Mouse (Mus musculus) kidney, adult 18-20 months (tissue): Measurements from ENCODE around the gene Gm13278.
"Not testable (repeated sequence)": the region's sequence is repeated elsewhere in the genome, so short reads cannot be mapped to it uniquely, and the experiment has no call there.

Source experiments
- DNase-seq: peaks from one replicate; pipeline ENCODE4 v3.0.0; 2021

Gene Gm13278

DNA sequence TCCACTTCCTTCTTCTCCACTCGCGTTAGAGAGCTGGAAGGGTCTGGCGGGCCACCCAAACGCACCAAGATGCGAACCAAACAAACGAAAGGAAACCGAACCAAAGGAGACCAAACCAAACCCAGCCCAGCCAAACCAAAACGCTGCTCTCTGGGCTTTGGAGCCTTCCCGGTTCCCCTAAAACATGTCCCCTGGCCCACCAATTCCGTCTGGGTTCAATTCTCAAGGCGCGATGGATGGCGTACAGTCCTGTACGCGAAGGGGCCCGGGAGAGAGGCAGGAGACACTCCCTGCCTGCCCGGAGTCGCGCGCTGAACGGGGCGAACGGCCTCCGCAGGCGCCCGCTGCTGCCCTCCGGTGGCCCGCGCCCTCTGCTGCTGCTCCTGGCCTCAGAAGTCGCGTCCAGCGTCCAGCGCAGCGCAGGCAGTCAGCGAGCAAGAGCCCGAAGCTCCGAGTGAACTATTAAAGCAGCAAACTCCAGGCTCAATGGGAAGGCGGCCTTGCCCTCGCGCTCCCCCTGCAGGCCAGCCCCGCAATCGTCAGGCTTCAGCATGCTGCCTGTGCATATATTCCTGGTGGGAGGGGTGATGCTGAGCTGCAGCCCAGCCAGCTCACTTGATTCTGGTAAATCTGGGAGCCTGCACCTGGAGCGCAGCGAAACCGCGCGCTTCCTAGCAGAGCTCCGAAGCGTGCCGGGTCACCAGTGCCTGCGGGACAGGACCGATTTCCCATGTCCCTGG is 2.8 kb downstream of the Gm13278 start, which contains the start of gene Gm13275:
Gm13275 (plus strand) TSS at position 552 of the 740 bp plus-strand sequence.
- DNase-seq, result peak; percentile 74

DNA sequence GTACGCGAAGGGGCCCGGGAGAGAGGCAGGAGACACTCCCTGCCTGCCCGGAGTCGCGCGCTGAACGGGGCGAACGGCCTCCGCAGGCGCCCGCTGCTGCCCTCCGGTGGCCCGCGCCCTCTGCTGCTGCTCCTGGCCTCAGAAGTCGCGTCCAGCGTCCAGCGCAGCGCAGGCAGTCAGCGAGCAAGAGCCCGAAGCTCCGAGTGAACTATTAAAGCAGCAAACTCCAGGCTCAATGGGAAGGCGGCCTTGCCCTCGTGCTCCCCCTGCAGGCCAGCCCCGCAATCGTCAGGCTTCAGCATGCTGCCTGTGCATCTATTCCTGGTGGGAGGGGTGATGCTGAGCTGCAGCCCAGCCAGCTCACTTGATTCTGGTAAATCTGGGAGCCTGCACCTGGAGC is 5.7 kb downstream of the Gm13278 start, which contains the start of gene Gm13279:
Gm13279 (plus strand) TSS at position 301 of the 400 bp plus-strand sequence.
- not testable (repeated sequence) for DNase-seq

DNA sequence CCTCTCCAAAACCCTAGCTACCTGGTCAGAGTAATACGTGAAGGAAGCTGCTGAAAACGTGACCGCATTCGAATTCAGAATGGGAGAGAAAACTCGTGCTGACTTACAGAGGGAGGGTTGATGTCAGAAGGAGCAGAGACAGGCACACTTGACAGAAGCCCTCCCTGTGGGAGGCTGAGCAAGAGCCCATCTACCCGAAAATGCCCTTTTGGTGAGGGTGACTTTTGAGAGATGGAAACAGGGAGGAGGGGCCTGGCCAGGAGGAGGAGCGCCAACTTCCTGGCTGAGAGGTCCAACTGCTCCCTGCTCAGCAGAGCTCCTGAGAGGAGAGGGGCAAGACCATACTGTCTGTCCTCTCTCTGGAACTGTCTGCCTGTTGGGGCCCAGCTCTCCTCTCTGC is 8.0 kb downstream of the Gm13278 start, which contains the start of gene Gm13285:
Gm13285 (plus strand) TSS at position 301 of the 400 bp plus-strand sequence.
- DNase-seq, result not testable (repeated sequence)

DNA sequence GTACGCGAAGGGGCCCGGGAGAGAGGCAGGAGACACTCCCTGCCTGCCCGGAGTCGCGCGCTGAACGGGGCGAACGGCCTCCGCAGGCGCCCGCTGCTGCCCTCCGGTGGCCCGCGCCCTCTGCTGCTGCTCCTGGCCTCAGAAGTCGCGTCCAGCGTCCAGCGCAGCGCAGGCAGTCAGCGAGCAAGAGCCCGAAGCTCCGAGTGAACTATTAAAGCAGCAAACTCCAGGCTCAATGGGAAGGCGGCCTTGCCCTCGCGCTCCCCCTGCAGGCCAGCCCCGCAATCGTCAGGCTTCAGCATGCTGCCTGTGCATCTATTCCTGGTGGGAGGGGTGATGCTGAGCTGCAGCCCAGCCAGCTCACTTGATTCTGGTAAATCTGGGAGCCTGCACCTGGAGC is 11.6 kb downstream of the Gm13278 start, which contains the start of gene Gm13287:
Gm13287 (plus strand) TSS at position 301 of the 400 bp plus-strand sequence.
- DNase-seq, result not testable (repeated sequence)

DNA sequence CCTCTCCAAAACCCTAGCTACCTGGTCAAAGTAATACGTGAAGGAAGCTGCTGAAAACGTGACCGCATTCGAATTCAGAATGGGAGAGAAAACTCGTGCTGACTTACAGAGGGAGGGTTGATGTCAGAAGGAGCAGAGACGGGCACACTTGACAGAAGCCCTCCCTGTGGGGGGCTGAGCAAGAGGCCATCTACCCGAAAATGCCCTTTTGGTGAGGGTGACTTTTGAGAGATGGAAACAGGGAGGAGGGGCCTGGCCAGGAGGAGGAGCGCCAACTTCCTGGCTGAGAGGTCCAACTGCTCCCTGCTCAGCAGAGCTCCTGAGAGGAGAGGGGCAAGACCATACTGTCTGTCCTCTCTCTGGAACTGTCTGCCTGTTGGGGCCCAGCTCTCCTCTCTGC is 13.9 kb downstream of the Gm13278 start, which contains the start of gene Gm13288:
Gm13288 (plus strand) TSS at position 301 of the 400 bp plus-strand sequence.
- not testable (repeated sequence) for DNase-seq

DNA sequence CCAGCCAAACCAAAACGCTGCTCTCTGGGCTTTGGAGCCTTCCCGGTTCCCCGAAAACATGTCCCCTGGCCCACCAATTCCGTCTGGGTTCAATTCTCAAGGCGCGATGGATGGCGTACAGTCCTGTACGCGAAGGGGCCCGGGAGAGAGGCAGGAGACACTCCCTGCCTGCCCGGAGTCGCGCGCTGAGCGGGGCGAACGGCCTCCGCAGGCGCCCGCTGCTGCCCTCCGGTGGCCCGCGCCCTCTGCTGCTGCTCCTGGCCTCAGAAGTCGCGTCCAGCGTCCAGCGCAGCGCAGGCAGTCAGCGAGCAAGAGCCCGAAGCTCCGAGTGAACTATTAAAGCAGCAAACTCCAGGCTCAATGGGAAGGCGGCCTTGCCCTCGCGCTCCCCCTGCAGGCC is 14.4 kb downstream of the Gm13278 start:
- peak; percentile 24 for DNase-seq

DNA sequence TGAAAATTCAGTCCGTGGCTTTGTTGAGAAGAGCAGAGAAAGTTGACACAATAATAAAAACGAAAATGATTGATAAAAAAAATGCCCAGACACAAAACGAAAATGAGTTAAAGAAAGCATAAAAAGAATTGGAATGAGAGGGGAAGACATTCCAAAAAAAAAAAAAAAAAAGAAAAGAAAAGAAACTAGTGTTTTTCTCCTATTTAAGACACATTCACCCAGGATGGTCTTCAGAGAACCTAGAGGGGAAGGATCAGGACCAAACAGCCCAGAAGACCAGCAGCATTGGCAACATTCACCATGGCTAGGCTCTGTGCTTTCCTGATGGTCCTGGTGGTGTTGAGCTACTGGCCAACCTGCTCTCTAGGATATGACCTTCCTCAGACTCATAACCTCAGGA is 24.6 kb downstream of the Gm13278 start, which contains the start of gene Ifna7:
Ifna7 (plus strand) TSS at position 301 of the 400 bp plus-strand sequence.
- no peak for DNase-seq

DNA sequence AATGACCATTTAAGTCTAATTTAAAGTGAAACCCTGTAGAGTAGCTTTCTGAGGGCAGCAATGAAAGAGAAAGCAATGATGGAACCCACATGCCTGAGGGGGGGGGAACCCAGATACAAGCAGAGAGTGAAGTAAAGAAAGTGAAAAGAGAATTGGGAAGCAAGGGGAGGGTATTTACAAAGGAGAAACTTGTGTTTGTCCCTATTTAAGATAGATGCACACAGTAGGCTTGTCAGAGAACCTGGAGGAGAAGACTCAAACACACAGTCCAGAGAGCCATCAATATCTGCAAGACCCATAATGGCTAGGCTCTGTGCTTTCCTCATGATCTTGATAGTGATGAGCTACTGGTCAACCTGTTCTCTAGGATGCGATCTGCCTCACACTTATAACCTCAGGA is 28.3 kb downstream of the Gm13278 start, which contains the start of gene Ifna11:
Ifna11 (plus strand) TSS at position 301 of the 400 bp plus-strand sequence.
- no peak for DNase-seq

DNA sequence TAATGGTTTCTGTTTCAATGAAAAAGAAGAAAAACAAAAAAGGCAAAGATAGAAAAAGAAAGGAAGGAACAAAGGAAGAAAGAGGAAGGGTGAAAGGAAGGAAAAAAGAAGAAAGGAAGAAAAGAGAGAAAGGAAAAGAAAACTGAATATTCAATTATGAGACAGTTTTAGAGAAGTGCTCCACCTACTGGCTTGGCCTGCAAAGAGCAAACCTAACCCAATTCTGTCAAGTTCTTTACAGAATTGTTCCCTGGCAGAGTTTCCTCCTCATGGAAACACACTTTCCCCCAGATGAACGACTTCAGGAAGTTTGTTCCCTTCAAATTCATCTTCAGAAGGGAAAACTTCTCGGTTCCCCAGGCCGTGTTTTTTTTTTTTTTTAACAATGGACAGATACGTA is 31.6 kb downstream of the Gm13278 start:
- DNase-seq, result peak; percentile 10

DNA sequence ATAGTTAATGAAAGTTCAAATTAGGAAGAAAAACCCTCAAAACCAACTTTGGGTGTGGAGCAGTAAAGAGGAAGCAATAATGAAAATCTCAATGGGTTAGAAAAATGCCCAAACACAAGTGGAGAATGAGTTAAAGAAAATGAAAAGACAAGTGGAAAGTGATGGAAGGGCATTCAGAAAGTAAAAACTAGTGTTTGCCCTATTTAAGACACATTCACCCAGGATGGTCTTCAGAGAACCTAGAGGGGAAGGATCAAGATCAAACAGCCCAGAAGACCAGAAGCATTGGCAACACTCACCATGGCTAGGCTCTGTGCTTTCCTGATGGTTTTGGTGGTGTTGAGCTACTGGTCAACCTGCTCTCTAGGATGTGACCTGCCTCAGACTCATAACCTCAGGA is 35.8 kb downstream of the Gm13278 start, which contains the start of gene Ifna6:
Ifna6 (plus strand) TSS at position 301 of the 400 bp plus-strand sequence.
- not testable (repeated sequence) for DNase-seq

DNA sequence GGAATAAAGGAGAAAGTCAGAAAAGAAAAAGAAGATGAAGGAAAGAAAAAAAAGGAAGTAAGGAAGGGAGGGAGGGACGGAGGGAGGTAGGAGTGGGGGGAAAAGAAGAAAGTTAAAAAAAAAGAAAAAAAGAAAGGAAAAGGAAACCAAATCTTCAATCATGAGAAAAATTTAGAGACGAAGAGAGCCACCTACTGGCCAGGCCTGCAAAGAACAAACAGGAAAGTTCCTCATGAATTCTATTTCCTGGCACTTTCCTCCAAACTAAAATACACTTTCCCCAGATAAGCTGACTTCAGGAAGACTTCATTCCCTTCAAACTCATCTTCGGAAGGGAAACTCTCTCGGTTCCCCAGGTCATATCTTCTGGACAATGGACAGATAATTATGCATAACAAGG is 39.2 kb downstream of the Gm13278 start:
- peak; percentile 21 for DNase-seq

DNA sequence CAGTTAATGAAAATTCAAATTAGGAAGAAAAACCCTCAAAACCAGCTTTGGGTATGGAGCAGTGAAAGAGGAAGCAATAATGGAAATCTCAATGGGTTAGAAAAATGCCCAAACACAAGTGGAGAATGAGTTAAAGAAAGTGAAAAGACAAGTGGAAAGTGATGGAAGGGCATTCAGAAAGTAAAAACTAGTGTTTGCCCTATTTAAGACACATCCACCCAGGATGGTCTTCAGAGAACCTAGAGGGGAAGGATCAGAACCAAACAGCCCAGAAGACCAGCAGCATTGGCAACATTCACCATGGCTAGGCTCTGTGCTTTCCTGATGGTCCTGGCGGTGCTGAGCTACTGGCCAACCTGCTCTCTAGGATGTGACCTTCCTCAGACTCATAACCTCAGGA is 43.9 kb downstream of the Gm13278 start, which contains the start of gene Ifna5:
Ifna5 (plus strand) TSS at position 301 of the 400 bp plus-strand sequence.
- DNase-seq, result not testable (repeated sequence)

DNA sequence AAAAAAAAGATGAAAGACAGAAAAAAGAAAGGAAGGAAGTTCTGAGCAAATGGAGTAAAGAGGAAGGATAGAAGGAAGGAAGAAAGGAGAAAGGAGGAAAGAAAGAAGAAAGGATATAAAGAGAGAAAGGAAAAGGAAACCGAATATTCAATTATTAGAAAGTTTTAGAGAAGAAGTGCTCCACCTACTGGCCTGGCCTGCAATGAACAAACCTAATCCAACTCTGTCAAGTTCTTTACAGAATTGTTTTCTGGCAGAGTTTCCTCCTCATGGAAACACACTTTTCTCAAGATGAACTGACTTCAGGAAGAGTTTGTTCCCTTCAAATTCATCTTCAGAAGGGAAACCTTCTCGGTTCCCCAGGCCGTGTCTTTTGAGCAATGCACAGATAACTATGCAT is 47.5 kb downstream of the Gm13278 start:
- DNase-seq, result peak; percentile 16

DNA sequence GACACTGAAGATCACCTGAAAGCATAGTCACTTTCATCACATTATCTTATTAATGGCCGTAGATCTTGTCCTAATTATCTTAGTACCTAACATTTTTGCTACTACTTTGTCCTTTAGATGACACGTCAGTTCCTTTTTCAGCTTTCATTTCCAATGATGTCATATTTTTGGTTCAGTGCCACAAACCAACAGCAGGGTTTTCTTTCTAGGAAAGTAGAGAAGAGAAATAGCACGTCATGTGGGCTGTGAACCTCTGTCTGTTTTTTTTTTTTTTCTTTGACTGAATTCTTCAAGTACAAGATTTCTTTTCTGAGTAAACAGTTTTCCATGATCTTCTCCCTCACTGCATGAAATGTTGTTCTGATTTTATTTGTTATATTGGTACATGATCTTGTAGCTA is 48.7 kb downstream of the Gm13278 start:
- no peak for DNase-seq

DNA sequence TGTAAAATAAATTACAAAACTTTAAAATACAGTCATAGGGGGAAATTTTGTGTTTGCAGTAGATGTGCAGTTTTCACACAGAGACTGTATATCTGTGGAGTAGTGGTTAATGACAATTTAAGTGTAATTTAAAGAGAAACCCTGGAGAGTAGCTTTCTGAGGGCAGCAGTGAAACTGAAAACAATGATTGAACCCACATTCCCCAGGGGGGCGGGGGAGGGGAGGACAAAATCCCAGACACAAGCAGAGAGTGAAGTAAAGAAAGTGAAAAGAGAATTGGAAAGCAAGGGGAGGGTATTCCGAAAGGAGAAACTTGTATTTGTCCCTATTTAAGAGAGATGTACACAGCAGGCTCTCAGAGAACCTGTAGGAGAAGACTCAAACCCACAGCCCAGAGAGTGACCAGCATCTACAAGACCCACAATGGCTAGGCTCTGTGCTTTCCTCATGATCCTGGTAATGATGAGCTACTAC is 50.1 kb downstream of the Gm13278 start, which contains the start of gene Ifna4:
Ifna4 (plus strand) TSS at position 424 of the 474 bp plus-strand sequence.
- DNase-seq, result no peak
